Mouse (Mus musculus) small intestine, adult 2 months (tissue): ENCODE measurements around the gene Fam186b.

Experiments used
- CTCF ChIP-seq: fragments of 200-500 bp; IDR thresholded peaks from 2 replicates; pipeline ENCODE4 v1.5.1; 2012; ENCODE audit warnings: low read depth, mild to moderate bottlenecking, control low read depth, inconsistent platforms, low read length, moderate library complexity, mixed read lengths; ENCODE audit not compliant: insufficient replicate concordance, insufficient read length; ENCODE audit errors: extremely low read depth
- POLR2A ChIP-seq: fragments of 200-500 bp; IDR thresholded peaks from 2 replicates; pipeline ENCODE4 v1.6.1; 2012; ENCODE audit warnings: low read depth, mild to moderate bottlenecking, control low read depth, inconsistent platforms, low read length, moderate library complexity

- TF ChIP-seq CTCF (no peak), POLR2A (no peak)
Measured at GRCm38 (mm10) chr15:99319411-99319871, 23.8 kb upstream of the Fam186b start.
